Mouse (Mus musculus) midbrain, embryonic 13.5 days (tissue): ENCODE data around the gene Ereg. TPM values are rescaled to one million over a fixed set of nuclear protein-coding genes. Genes with fewer than 3 reads are reported as not detected.

Source experiments
- ATAC-seq: fragments of 200-750 bp; cut with Nextera tagmentation; 2 replicates; pipeline ENCODE4 v1.8.0; 2017; ENCODE audit warnings: mild to moderate bottlenecking, moderate TSS enrichment, moderate library complexity
- H3K27ac ChIP-seq: fragments of 300-500 bp; sonication (generic); 2 replicates; pipeline ENCODE4 v1.5.1; 2015; ENCODE audit warnings: inconsistent platforms, mild to moderate bottlenecking, moderate library complexity
- H3K27me3 ChIP-seq: fragments of 300-500 bp; sonication (generic); 2 replicates; pipeline ENCODE4 v1.6.1; 2015; ENCODE audit warnings: mild to moderate bottlenecking, inconsistent platforms
- H3K36me3 ChIP-seq: fragments of 300-500 bp; sonication (generic); 2 replicates; pipeline ENCODE4 v1.6.1; 2015; ENCODE audit warnings: mild to moderate bottlenecking, inconsistent platforms
- H3K4me1 ChIP-seq: fragments of 300-500 bp; sonication (generic); replicated peaks from 2 replicates; pipeline ENCODE4 v1.6.1; 2015; ENCODE audit warnings: inconsistent platforms
- H3K4me2 ChIP-seq: fragments of 300-500 bp; sonication (generic); replicated peaks from 2 replicates; pipeline ENCODE4 v1.6.1; 2015; ENCODE audit warnings: moderate library complexity, mild to moderate bottlenecking, inconsistent platforms
- H3K4me3 ChIP-seq: fragments of 300-500 bp; sonication (generic); replicated peaks from 2 replicates; pipeline ENCODE4 v1.5.1; 2015; ENCODE audit warnings: mild to moderate bottlenecking, inconsistent platforms
- H3K9ac ChIP-seq: fragments of 300-500 bp; sonication (generic); replicated peaks from 2 replicates; pipeline ENCODE4 v1.6.1; 2015; ENCODE audit warnings: mild to moderate bottlenecking, inconsistent platforms
- H3K9me3 ChIP-seq: fragments of 300-500 bp; sonication (generic); 2 replicates; pipeline ENCODE4 v1.6.1; 2016; ENCODE audit warnings: mild to moderate bottlenecking, inconsistent platforms
- WGBS: fragments of 180-500 bp; shearing (Covaris S2); methylation state at CpG from one replicate; pipeline ENCODE4 v1.1.7; 2015; 5-methylcytosine and 5-hydroxymethylcytosine counted together
- polyA plus RNA-seq: library from polyadenylated mRNA; unstranded; fragments of >200 nt; fragmentation: Nextera tagmentation; extraction: Ambion mirVana; gene quantifications from 2 replicates; pipeline ENCODE4 v1.2.1, GENCODE M21; 2015

Ereg gene
- polyA plus RNA-seq, 1 experiment from 2014 or later, result not detected

DNA sequence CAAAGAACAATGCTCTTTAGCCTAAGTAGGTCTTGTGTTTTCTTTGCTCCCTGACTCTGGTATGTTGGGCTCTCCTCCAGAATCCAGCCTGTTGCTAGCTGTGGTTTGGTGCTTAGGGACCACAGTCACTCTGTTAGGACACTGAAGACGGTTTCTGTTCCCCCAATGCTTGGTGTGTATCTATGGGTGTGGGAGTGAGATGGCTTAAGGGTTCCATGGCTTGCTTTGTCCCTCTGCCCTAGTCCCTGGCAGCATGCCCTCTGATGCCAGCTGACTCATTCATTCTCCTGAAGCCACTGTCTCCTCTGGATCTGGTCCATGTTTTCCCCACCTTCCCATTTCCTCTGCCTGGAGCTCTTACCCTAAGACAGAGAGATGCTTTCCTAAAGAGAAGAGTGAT, 40.2 kb downstream of the Ereg start:
- Histone ChIP-seq H3K27ac (no peak overlapping the region), H3K9ac (no peak overlapping the region), H3K4me2 (no peak overlapping the region), H3K4me3 (no peak overlapping the region), H3K36me3 (no peaks in the 10 kb centered on the region), H3K9me3 (no peaks in the 10 kb centered on the region), H3K4me1 (no peaks in the 10 kb centered on the region), H3K27me3 (no peaks in the 10 kb centered on the region)
- ATAC-seq, result no peak
- WGBS, result 94% methylated on average over 1 of the region's 1 CpGs

DNA sequence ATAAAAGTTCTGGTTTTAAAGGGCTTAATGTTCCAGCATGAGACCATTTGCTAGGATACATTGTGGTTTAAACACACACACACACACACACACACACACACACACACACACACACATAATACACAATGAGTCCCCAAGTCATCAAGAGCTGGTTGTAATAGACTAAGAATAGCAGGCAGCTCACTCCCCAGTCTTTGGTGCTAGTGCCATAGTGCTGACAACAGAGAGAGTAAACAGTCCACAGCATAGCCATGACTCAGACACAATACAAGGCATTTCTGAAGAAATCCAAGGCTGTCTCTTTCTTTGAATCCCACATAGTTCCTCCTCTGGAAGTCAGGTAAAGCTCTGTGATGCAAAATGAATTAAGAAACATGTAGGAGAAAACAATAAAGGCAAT, 44.2 kb downstream of the Ereg start:
- Histone ChIP-seq H3K4me1 (no peaks in the 10 kb centered on the region), H3K36me3 (no peaks in the 10 kb centered on the region), H3K9me3 (no peaks in the 10 kb centered on the region), H3K27ac (no peak overlapping the region), H3K4me2 (no peak overlapping the region), H3K4me3 (no peak overlapping the region), H3K9ac (no peak overlapping the region), H3K27me3 (no peaks in the 10 kb centered on the region)
- no peak for ATAC-seq

DNA sequence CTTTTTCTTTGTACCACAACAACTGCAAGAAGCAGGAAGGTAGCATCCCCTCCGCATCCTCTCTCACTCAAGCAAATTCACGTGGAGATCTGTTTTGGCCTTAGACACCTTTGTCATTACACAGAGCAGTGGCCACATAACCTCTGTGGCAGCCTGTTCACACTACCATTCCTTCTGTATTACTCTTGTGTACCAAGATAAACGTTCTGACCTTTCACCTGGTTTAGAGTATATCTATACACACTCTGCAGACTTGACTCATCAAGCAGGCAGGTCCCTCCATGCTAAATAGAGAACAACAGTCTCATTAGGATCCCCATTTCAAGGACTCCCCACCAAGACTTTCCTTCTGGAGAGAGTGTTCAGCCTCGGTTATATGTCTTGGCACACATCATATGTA, 49.0 kb downstream of the Ereg start:
- H3K4me1 ChIP-seq, result no peaks in the 10 kb centered on the region
- H3K27ac ChIP-seq, result no peak overlapping the region
- no peak overlapping the region for H3K9ac ChIP-seq
- no peak overlapping the region for H3K4me2 ChIP-seq
- 85% methylated on average over 4 of the region's 4 CpGs for WGBS
- no peaks in the 10 kb centered on the region for H3K9me3 ChIP-seq
- no peak for ATAC-seq
- no peaks in the 10 kb centered on the region for H3K36me3 ChIP-seq
- no peak overlapping the region for H3K4me3 ChIP-seq
- H3K27me3 ChIP-seq, result no peaks in the 10 kb centered on the region

DNA sequence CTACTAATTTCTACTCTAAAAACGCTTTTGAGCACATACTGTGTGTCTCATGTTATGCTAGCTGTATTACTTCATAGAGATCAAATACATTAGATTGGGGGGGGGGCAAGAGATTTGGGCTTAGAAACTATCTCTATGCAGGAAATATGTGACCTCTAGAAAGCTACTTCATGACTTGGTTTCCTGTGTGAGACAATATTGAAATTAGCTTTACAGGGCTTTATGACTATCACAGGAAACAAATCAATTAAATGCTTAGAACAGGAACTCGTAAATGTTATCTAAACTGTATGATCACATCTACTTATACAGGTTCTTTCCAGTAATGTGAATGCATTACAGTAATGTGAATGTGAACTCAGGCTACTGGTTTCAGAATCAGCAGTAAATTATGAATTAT, 49.7 kb downstream of the Ereg start:
- Histone ChIP-seq H3K36me3 (no peaks in the 10 kb centered on the region), H3K4me2 (no peak overlapping the region), H3K9me3 (no peaks in the 10 kb centered on the region), H3K4me1 (no peaks in the 10 kb centered on the region), H3K27me3 (no peaks in the 10 kb centered on the region), H3K27ac (no peak overlapping the region), H3K9ac (no peak overlapping the region), H3K4me3 (no peak overlapping the region)
- WGBS, result 88% methylated on average over 2 of the region's 2 CpGs
- ATAC-seq, result no peak

DNA sequence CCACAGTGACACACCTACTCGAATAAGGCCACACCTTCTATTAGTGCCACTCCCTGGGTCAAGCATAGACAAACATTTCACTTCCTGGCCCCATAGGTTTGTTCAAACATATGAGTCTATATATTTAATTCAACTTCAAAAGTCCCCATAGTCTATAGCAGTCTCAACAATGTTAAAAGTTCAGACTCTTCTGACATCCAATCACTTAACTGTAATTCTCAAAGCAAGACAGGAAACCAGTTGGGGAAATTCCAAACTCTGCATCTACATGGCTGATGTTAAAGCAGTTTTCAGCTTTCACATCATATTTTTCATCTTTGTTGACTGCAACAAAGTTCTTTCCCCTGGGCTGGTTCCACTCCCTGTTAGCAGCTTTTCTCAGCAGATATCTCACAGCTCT, 52.2 kb downstream of the Ereg start:
- WGBS, result 97% methylated on average over 1 of the region's 1 CpGs
- H3K27me3 ChIP-seq, result no peaks in the 10 kb centered on the region
- H3K9me3 ChIP-seq, result no peaks in the 10 kb centered on the region
- H3K4me3 ChIP-seq, result no peak overlapping the region
- H3K9ac ChIP-seq, result no peak overlapping the region
- H3K27ac ChIP-seq, result no peak overlapping the region
- no peaks in the 10 kb centered on the region for H3K4me1 ChIP-seq
- no peak overlapping the region for H3K4me2 ChIP-seq
- no peaks in the 10 kb centered on the region for H3K36me3 ChIP-seq
- ATAC-seq, result no peak

DNA sequence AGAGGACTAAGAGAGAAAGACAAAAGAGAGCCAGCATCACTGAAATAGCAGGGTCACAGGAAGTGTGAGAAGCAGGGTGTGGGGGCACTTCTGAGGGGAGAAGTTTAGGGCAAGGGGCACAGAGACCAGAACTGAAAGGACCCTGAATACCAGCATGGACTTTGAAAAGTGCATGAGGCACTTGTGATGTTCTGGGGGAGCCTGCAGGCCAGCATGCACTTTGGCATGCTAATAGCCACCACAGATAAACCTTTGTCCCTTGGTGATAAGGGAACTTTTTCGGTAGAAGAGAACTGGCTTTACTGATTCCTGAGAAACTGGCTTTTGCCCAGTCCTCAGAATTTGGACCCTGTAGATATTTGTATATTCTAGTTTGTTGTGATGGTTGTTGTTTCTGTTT, 60.5 kb downstream of the Ereg start:
- Histone ChIP-seq H3K4me2 (no peak overlapping the region), H3K27me3 (peaks cover 17% of the 10 kb centered on the region), H3K9me3 (no peaks in the 10 kb centered on the region), H3K4me3 (no peak overlapping the region), H3K4me1 (peaks cover 8% of the 10 kb centered on the region), H3K36me3 (no peaks in the 10 kb centered on the region), H3K9ac (no peak overlapping the region), H3K27ac (no peak overlapping the region)
- WGBS, result 66% methylated on average over 1 of the region's 1 CpGs
- ATAC-seq, result no peak

DNA sequence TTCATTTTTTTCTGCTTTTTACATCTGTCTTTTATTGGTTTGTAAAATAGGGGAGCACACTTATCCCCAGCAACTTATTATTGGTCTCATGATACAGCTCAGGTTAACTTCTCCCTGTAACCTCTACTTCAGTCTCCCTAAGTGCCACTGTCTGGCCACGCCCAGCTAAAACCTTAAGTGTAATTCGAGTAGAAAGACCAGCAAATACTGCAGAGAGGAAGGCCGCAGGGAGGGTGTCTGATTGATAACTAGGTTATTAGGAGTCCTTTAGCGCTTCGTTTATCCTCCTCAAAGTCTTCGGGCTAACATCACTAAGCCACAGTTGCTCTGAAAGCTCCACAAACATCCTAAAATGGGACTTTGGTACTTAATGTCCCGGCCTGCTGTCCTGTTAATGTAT, 64.5 kb downstream of the Ereg start:
- H3K27me3 ChIP-seq, result peaks cover 31% of the 10 kb centered on the region
- no peaks in the 10 kb centered on the region for H3K9me3 ChIP-seq
- peak overlapping the region; percentile 84 for H3K4me2 ChIP-seq
- peaks cover 8% of the 10 kb centered on the region for H3K4me1 ChIP-seq
- no peak for ATAC-seq
- H3K36me3 ChIP-seq, result no peaks in the 10 kb centered on the region
- no peak overlapping the region for H3K27ac ChIP-seq
- peak overlapping the region; percentile 61 for H3K4me3 ChIP-seq
- 1% methylated on average over 7 of the region's 7 CpGs for WGBS
- peak overlapping the region; percentile 67 for H3K9ac ChIP-seq

DNA sequence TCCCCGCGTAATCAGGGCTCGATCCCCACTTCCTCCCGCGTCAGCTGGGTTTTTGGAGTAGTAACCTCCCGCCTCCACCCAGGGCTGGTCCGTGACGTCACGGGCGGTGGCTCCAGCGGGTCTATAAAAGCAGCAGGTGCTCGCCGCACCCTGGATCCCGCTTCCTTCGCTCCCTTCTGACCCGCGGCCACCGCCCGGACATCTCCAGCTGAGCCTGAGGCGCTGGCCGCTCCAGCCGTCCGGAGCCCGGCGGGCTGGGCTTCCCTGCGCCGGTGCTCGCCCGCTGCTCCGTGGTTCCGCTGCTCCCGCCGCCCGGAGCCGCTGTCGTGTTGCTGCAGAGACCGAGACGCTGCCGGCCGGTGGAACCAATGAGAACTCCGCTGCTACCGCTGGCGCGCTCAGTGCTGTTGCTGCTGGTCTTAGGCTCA, 65.0 kb downstream of the Ereg start, which contains the start of gene Areg:
Gene Areg, plus strand, starts transcription at position 154 of the 428 bp plus-strand sequence.
- Histone ChIP-seq H3K4me2 (peak within 1 kb of the TSS; percentile 84), H3K27ac (no peak within 1 kb of the TSS), H3K36me3 (no peaks in the 10 kb centered on the region), H3K4me1 (peaks cover 8% of the 10 kb centered on the region), H3K27me3 (peaks cover 31% of the 10 kb centered on the region), H3K9ac (peak within 1 kb of the TSS; percentile 67), H3K4me3 (peak within 1 kb of the TSS; percentile 61), H3K9me3 (no peaks in the 10 kb centered on the region)
- under 1% methylated on average over 44 of the region's 44 CpGs for WGBS
- peak; percentile 95 for ATAC-seq

DNA sequence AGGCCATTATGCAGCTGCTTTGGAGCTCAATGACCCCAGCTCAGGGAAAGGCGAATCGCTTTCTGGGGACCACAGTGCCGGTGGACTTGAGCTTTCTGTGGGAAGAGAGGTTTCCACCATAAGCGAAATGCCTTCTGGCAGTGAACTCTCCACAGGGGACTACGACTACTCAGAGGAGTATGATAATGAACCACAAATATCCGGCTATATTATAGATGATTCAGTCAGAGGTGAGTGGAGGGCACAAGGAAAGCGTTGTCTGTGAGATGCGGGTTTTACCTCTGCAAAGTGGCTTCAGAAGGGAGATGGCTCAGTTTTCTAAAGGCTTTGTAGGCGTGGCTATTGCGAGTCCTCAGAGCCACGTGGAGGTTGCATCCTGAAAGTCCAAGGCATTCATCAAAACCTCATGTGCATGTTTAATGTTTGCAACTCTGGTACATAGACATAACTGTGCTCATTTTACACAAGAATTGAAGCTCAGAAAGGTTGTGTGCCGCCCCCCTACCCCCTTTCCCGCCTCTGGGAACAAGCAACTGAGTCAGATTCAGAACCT, 66.5 kb downstream of the Ereg start:
- no peak overlapping the region for H3K4me2 ChIP-seq
- no peak overlapping the region for H3K4me3 ChIP-seq
- ATAC-seq, result no peak

More for the DNA sequence above, 66.5 kb downstream of the Ereg start:
- WGBS, result 54% methylated on average over 13 of the region's 13 CpGs
- Histone ChIP-seq H3K4me1 (peaks cover 8% of the 10 kb centered on the region), H3K27ac (no peak overlapping the region), H3K9me3 (no peaks in the 10 kb centered on the region), H3K27me3 (peaks cover 31% of the 10 kb centered on the region), H3K9ac (no peak overlapping the region), H3K36me3 (no peaks in the 10 kb centered on the region)

Other genes with a start within 250 kb of the Ereg start
- gene Cxcl1, start 183.4 kb upstream of the Ereg start, polyA plus RNA-seq, result 0.22 TPM in 1 of 2 replicates, not detected in the other
- not detected in 2 replicates for gene Cxcl2, start 170.8 kb upstream of the Ereg start, polyA plus RNA-seq
- gene Mthfd2l, start 143.5 kb upstream of the Ereg start, polyA plus RNA-seq, result 98.9 and 99.1 TPM in 2 replicates
- gene Epgn, start 47.2 kb upstream of the Ereg start, polyA plus RNA-seq, result 0.12 and 0.23 TPM in 2 replicates
- gene Areg, start 65.0 kb downstream of the Ereg start, polyA plus RNA-seq, result not detected in 2 replicates